Mouse (Mus musculus) embryonic facial prominence, embryonic 13.5 days (tissue): ENCODE results near the gene Dnm2. TPM values are rescaled to one million over a fixed set of nuclear protein-coding genes. Genes with fewer than 3 reads are reported as not detected.

Experiments used
- ATAC-seq: fragments of 200-750 bp; cut with Nextera tagmentation; 2 replicates; pipeline ENCODE4 v1.8.0; 2017; ENCODE audit warnings: low read depth; ENCODE audit not compliant: insufficient number of reproducible peaks, insufficient read depth, low FRiP score, low TSS enrichment
- H3K27ac ChIP-seq: fragments of 300-500 bp; sonication (generic); 2 replicates; pipeline ENCODE4 v1.5.1; 2015; ENCODE audit warnings: moderate library complexity, mild to moderate bottlenecking, inconsistent platforms
- H3K27me3 ChIP-seq: fragments of 300-500 bp; sonication (generic); 2 replicates; pipeline ENCODE4 v1.6.1; 2015; ENCODE audit warnings: mild to moderate bottlenecking, inconsistent platforms
- H3K36me3 ChIP-seq: fragments of 300-500 bp; sonication (generic); 2 replicates; pipeline ENCODE4 v1.6.1; 2015; ENCODE audit warnings: mild to moderate bottlenecking, inconsistent platforms
- H3K4me1 ChIP-seq: fragments of 300-500 bp; sonication (generic); 2 replicates; pipeline ENCODE4 v1.6.1; 2015; ENCODE audit warnings: inconsistent platforms
- H3K4me2 ChIP-seq: fragments of 300-500 bp; sonication (generic); 2 replicates; pipeline ENCODE4 v1.6.1; 2015; ENCODE audit warnings: moderate library complexity, mild to moderate bottlenecking, inconsistent platforms
- H3K4me3 ChIP-seq: fragments of 300-500 bp; sonication (generic); 2 replicates; pipeline ENCODE4 v1.5.1; 2015; ENCODE audit warnings: mild to moderate bottlenecking, inconsistent platforms
- H3K9ac ChIP-seq: fragments of 300-500 bp; sonication (generic); 2 replicates; pipeline ENCODE4 v1.6.1; 2015; ENCODE audit warnings: mild to moderate bottlenecking, inconsistent platforms
- H3K9me3 ChIP-seq: fragments of 300-500 bp; sonication (generic); 2 replicates; pipeline ENCODE4 v1.6.1; 2016; ENCODE audit warnings: inconsistent platforms
- WGBS: fragments of 180-500 bp; shearing (Covaris S2); methylation state at CpG from one replicate; pipeline ENCODE4 v1.1.7; 2015; ENCODE audit warnings: mixed read lengths; 5-methylcytosine and 5-hydroxymethylcytosine counted together
- polyA plus RNA-seq: library from polyadenylated mRNA; unstranded; fragments of >200 nt; fragmentation: Nextera tagmentation; extraction: Ambion mirVana; gene quantifications from 2 replicates; pipeline ENCODE4 v1.2.1, GENCODE M21; 2015

The Dnm2 gene
- polyA plus RNA-seq = 74.5 and 79.8 TPM in 2 replicates

DNA sequence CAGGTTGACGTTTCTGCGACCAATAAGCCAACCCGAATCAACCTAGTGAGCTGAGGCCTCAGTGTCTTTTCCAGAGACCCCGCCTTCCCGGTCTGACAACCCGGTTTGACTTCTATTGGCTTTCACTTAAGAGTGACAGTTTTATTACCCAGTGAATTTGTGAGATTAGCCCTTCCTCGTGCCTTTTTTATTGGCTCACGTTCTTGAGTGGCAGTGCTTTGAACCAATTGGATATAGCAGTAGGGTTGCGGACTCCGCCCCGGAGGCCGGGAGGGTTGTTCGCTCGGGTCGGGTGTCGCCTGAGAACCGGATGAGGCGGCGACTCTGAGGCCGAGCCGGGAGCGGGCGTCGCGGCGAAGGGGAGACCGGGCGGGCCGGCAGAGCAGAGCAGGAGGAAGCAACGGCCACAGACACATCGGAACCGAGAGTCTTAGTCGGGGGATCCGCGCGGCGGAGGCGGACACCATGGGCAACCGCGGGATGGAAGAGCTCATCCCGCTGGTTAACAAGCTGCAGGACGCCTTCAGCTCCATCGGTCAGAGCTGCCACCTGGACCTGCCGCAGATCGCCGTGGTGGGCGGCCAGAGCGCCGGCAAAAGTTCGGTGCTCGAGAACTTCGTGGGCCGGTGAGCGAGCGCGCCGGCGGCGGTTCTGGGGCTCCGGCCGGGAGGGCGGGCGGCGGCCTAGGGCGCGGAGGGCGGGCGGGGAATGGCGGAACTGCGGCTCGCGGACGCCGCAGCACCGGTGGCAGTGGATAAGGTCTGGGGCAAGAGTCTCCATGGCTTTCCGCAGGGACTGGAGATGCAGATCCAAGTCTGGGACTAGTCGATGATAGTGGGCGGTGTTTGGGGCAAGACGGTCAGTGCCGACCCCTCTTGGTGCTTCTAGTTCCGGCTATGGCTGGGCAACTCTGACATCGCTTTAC is at the start of gene Dnm2:
TSS of gene Dnm2 (plus strand) at position 278 of the 925 bp plus-strand sequence.
- H3K9me3 ChIP-seq = no peaks in the 10 kb centered on the region
- H3K4me2 ChIP-seq = peak within 1 kb of the TSS; percentile 73
- H3K4me3 ChIP-seq = peak within 1 kb of the TSS; percentile 81
- peaks cover 23% of the 10 kb centered on the region for H3K4me1 ChIP-seq
- ATAC-seq = peak; percentile 99
- peak within 1 kb of the TSS; percentile 93 for H3K9ac ChIP-seq
- no peaks in the 10 kb centered on the region for H3K27me3 ChIP-seq
- WGBS = under 1% methylated on average over 77 of the region's 82 CpGs
- H3K27ac ChIP-seq = peak within 1 kb of the TSS; percentile 84
- H3K36me3 ChIP-seq = peaks cover 26% of the 10 kb centered on the region

DNA sequence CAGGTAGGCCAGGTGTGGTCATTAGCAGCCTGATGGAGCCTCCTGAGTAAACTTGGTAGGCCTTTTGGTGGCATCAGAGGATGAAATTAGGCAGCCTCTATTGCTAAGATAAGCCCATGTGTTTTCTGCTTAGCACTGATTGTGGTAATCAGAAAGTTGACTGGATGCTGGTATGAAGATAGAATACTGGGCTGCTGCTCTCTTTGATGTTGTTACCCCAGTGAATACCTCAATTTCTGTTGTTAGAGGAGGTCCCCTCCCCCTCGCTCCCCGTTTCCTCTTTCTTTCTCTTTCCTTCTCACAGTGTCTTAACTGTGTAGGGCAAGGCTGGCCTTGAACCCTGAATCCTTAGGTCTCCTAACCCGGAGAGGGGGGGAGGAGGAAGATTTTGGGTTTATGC is 45.5 kb upstream of the Dnm2 start:
- no peak overlapping the region for H3K27ac ChIP-seq
- H3K4me2 ChIP-seq = no peak overlapping the region
- H3K4me1 ChIP-seq = peaks cover 33% of the 10 kb centered on the region
- WGBS = 84% methylated on average over 3 of the region's 3 CpGs
- H3K9me3 ChIP-seq = no peaks in the 10 kb centered on the region
- no peaks in the 10 kb centered on the region for H3K27me3 ChIP-seq
- no peak for ATAC-seq
- H3K9ac ChIP-seq = no peak overlapping the region
- no peak overlapping the region for H3K4me3 ChIP-seq
- peaks cover 46% of the 10 kb centered on the region for H3K36me3 ChIP-seq

DNA sequence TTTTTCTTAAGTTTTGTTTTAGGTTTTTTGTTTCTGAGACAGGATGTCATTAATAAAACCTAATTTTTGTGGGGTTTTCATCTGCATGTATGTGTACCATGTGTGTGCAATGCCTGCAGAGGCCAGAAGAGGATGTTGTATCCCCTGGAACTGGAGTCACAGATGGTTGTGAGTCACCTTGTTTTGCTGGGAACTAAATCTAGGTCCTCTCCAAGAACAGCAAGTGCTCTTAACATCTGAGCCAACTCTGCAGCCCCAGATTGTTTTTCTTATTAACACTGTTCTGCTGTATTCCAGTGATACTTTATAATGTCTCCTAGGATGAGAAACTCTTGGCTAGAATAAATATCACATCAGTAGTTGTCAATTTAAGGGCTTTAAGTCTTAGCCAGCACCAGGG is 43.8 kb upstream of the Dnm2 start:
- ATAC-seq = no peak
- H3K36me3 ChIP-seq = peaks cover 38% of the 10 kb centered on the region

DNA sequence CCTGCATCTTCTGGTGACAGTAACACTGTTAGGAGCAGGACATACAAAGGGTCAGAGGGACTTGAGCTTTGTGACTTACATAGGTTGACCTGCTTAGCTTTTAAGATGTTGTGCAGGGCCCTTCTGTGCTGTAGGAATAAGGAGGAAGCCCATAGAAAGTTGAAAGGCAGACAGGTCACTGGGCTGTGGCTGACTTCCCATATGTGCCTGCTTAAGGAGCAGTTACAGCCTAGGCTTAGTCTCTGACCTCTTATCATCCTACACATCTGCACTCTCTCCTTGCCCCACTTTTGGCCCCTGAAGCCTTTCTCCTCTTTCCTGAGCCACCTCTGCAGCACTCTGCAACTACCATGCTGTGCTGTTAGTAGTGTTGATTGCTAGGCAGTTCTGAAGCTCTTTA is 40.7 kb upstream of the Dnm2 start:
- Histone ChIP-seq H3K9ac (no peak overlapping the region), H3K36me3 (peaks cover 40% of the 10 kb centered on the region), H3K9me3 (no peaks in the 10 kb centered on the region), H3K27ac (no peak overlapping the region), H3K4me3 (no peak overlapping the region), H3K4me2 (no peak overlapping the region), H3K4me1 (peaks cover 18% of the 10 kb centered on the region), H3K27me3 (no peaks in the 10 kb centered on the region)
- ATAC-seq = no peak

More for the DNA sequence above, 43.8 kb upstream of the Dnm2 start:
- Histone ChIP-seq H3K9ac (no peak overlapping the region), H3K9me3 (no peaks in the 10 kb centered on the region), H3K4me2 (no peak overlapping the region), H3K27ac (no peak overlapping the region), H3K4me3 (no peak overlapping the region), H3K27me3 (no peaks in the 10 kb centered on the region), H3K4me1 (peaks cover 34% of the 10 kb centered on the region)

DNA sequence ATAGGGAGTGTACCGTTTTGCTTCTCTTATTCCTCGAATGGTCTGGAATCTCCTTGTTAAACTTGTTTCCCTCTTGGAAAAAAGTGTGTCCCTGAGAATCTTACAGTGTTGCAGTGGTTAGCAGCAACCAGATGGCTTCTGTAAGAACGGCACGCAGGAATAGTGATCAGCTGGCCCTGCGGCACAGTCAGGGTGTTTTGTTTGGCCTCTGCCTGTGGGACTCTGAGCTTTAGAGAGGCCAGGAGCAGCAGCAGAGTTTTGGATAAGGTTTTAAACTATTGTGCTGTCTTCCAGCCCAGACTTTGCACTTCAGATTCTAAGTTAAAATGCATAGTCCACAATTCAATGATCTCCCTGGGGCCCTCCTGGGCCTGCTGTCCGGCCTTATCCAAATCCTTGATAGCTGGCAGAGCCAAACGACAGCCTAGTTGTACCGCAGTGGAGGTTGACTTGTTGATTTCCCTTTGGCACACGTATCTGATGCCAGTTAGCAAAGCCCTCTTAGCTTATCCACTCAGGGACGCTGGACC is 32.0 kb upstream of the Dnm2 start:
- Histone ChIP-seq H3K4me3 (no peak overlapping the region), H3K9ac (no peak overlapping the region), H3K36me3 (peaks cover 99% of the 10 kb centered on the region), H3K27me3 (no peaks in the 10 kb centered on the region), H3K4me2 (no peak overlapping the region), H3K27ac (no peak overlapping the region), H3K4me1 (no peaks in the 10 kb centered on the region), H3K9me3 (no peaks in the 10 kb centered on the region)
- 92% methylated on average over 10 of the region's 10 CpGs for WGBS
- no peak for ATAC-seq

DNA sequence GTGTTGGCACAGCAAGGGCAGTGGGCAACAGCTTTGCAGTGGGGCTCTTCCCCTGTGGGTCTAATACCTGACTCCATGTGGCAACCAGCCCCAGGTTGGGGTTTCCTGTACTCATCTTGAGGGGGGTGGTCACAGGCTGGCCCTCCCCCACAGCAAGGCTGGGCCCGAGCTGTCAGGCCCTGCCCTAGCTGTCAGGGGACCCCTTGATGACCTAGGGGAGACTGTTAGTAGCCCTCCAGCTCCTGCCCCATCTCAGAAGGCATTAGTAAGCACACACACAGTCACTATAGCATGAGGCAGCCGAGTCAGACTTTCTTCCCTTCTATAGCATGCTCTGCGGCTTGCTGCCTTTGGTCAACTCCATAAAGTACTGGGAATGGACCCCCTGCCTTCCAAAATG is 29.0 kb upstream of the Dnm2 start:
- H3K4me2 ChIP-seq = no peak overlapping the region
- ATAC-seq = no peak
- H3K27me3 ChIP-seq = no peaks in the 10 kb centered on the region
- no peak overlapping the region for H3K27ac ChIP-seq
- H3K4me3 ChIP-seq = no peak overlapping the region
- H3K9me3 ChIP-seq = no peaks in the 10 kb centered on the region
- WGBS = 88% methylated on average over 3 of the region's 3 CpGs
- no peaks in the 10 kb centered on the region for H3K4me1 ChIP-seq
- no peak overlapping the region for H3K9ac ChIP-seq
- peaks cover 100% of the 10 kb centered on the region for H3K36me3 ChIP-seq

DNA sequence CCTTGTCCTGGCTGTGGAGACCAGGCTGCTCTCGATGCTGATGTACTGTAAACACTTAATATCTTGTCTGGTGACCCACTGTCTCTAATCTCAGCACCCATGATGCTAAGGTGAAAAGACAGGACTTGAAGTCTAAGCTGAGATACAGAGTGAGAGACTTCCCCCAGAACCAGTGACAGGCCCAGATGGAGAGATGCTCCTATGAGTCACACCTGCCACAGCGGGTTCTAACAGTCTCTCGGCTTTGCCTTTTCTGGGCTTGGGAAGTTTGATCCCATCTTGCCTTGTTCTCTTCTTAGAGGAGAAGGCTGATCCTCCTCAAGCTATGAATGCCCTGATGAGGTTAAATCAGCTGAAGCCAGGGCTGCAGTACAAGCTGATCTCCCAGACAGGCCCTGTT is 27.5 kb upstream of the Dnm2 start:
- peaks cover 99% of the 10 kb centered on the region for H3K36me3 ChIP-seq
- WGBS = 92% methylated on average over 3 of the region's 3 CpGs
- H3K4me2 ChIP-seq = no peak overlapping the region
- no peaks in the 10 kb centered on the region for H3K9me3 ChIP-seq
- no peaks in the 10 kb centered on the region for H3K4me1 ChIP-seq
- ATAC-seq = no peak
- no peak overlapping the region for H3K27ac ChIP-seq
- H3K9ac ChIP-seq = no peak overlapping the region
- H3K4me3 ChIP-seq = no peak overlapping the region
- no peaks in the 10 kb centered on the region for H3K27me3 ChIP-seq

DNA sequence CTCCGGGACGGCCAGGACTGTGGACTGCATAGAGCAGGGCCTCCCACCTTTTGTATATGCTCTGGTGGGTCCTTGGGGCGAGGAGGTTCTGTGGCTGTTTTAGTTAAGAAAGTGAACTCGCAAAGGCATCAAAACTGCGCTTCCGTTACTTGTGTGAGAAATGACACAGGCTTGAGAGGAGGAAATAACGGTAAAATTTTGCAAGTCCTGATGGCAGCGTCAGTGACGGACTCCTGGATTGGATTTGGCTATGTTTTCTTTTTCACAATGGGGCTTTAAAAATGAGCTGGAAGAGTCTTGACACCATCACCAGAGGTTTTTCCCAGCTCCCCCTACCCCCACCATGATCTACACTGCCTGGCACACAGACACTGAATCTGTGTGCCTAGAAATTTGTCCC is 23.7 kb upstream of the Dnm2 start:
- H3K4me1 ChIP-seq = no peaks in the 10 kb centered on the region
- WGBS = 94% methylated on average over 9 of the region's 9 CpGs
- H3K27ac ChIP-seq = no peak overlapping the region
- no peaks in the 10 kb centered on the region for H3K9me3 ChIP-seq
- H3K4me2 ChIP-seq = no peak overlapping the region
- no peaks in the 10 kb centered on the region for H3K27me3 ChIP-seq
- H3K36me3 ChIP-seq = peaks cover 99% of the 10 kb centered on the region
- H3K4me3 ChIP-seq = no peak overlapping the region
- no peak overlapping the region for H3K9ac ChIP-seq
- ATAC-seq = no peak

DNA sequence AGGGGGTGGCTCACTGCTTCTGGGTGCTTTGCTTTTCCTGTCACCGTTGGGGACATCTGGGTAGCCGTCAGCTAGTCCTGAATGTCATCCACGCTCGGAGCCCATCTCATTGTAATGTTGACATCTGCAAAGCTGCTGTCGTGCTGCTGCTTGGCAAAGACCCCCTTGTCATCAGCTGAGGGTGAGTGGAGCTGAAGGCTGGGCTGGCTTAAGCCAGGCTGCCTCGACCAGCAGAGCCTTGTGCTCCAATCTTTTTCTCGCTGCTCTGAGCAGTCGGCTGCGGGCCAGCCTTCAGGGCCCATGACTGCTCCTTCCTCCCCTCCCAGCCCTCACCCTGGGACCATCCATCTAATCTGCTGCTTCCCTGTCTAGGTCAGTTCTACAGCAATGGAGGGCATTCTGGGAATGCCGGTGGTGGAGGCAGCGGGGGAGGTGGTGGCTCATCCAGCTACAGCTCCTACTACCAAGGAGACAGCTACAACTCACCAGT is 21.9 kb upstream of the Dnm2 start:
- 87% methylated on average over 11 of the region's 11 CpGs for whole genome bisulfite sequencing
- no peak overlapping the region for H3K4me3 ChIP-seq
- no peaks in the 10 kb centered on the region for H3K27me3 ChIP-seq
- peaks cover 92% of the 10 kb centered on the region for H3K36me3 ChIP-seq
- H3K9me3 ChIP-seq = no peaks in the 10 kb centered on the region
- no peaks in the 10 kb centered on the region for H3K4me1 ChIP-seq
- no peak overlapping the region for H3K9ac ChIP-seq
- ATAC-seq = no peak
- H3K27ac ChIP-seq = no peak overlapping the region
- H3K4me2 ChIP-seq = no peak overlapping the region

DNA sequence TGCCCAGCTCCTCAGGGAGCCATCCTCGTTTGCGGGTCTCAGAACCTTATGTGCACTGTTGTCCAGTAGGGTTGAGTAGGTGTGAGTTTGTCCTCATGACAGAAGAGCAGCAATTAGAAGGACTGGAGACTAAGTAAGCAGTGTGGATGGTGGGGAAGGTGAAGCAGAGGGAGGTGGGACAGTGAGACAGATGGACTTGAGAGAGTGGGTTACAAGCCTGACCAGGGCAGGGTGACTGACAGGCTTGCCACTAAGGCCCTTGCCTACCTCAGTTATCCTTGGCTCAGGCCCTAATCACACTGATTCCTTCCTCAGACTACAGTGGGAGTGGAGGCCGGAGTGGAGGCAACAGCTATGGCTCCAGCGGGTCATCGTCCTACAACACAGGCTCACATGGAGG is 21.0 kb upstream of the Dnm2 start:
- no peaks in the 10 kb centered on the region for H3K27me3 ChIP-seq
- H3K27ac ChIP-seq = no peak overlapping the region
- no peak overlapping the region for H3K4me2 ChIP-seq
- H3K9me3 ChIP-seq = no peaks in the 10 kb centered on the region
- WGBS = 95% methylated on average over 5 of the region's 5 CpGs
- no peak for ATAC-seq
- no peak overlapping the region for H3K9ac ChIP-seq
- H3K36me3 ChIP-seq = peaks cover 83% of the 10 kb centered on the region
- no peak overlapping the region for H3K4me3 ChIP-seq
- no peaks in the 10 kb centered on the region for H3K4me1 ChIP-seq

DNA sequence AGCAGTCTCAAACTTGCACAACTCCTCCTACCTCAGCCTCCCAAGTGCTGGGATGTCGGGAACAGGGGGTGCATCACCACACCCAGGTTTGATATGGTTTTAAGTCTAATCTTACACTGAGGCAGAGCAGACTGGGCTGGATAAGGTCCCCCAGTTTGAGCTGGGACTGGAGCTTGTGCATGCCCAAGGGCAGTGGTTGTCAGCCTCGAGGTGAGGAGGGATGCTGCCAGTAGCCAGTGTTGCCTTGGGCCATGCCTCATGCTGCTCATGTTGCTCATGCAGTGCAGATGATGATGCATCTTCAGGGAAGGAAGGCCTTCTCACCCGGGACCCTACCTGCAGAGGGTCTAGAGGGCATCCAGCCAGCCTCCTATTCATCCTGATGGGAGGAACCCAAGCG is 19.2 kb upstream of the Dnm2 start:
- no peak overlapping the region for H3K4me2 ChIP-seq
- H3K4me1 ChIP-seq = no peaks in the 10 kb centered on the region
- H3K9me3 ChIP-seq = no peaks in the 10 kb centered on the region
- H3K36me3 ChIP-seq = peaks cover 65% of the 10 kb centered on the region
- no peak overlapping the region for H3K4me3 ChIP-seq
- H3K9ac ChIP-seq = no peak overlapping the region
- ATAC-seq = no peak
- 70% methylated on average over 4 of the region's 4 CpGs for WGBS
- H3K27me3 ChIP-seq = no peaks in the 10 kb centered on the region
- no peak overlapping the region for H3K27ac ChIP-seq

DNA sequence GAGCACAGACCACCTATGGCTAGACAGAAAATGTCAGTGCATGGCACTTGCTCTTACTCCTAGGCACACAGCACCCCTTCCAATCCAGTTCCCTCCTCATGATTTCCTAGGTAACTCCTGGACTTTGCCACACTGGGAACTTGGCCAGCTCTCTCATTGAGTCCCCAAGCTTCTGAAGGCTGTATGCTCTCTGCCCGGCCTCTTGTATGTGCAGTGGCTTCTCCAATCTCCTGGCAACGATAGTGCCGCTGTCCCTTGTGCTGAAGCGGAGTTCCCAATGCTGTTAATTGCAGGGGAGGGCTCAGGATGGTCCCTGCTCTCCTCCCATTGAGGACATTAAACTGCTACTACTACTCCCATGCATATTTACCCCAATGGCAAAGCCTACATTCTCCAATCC is 16.8 kb upstream of the Dnm2 start:
- H3K4me3 ChIP-seq = no peak overlapping the region

More for the DNA sequence above, 16.8 kb upstream of the Dnm2 start:
- 12% methylated on average over 4 of the region's 4 CpGs for WGBS
- Histone ChIP-seq H3K36me3 (peaks cover 42% of the 10 kb centered on the region), H3K4me1 (peaks cover 10% of the 10 kb centered on the region), H3K4me2 (no peak overlapping the region), H3K27ac (no peak overlapping the region), H3K27me3 (no peaks in the 10 kb centered on the region), H3K9me3 (no peaks in the 10 kb centered on the region), H3K9ac (no peak overlapping the region)
- no peak for ATAC-seq
